Mouse (Mus musculus) liver, embryonic 16.5 days (tissue): ENCODE measurements around the gene Ccdc151. TPM values are rescaled to one million over a fixed set of nuclear protein-coding genes. Genes with fewer than 3 reads are reported as not detected.

Source experiments
- ATAC-seq: fragments of 200-750 bp; cut with Nextera tagmentation; 2 replicates; pipeline ENCODE4 v1.8.0; 2017; ENCODE audit warnings: low read depth, mild to moderate bottlenecking, moderate number of reproducible peaks, moderate library complexity
- H3K27ac ChIP-seq: fragments of 300-500 bp; sonication (generic); 2 replicates; pipeline ENCODE4 v1.5.1; 2014; ENCODE audit warnings: mild to moderate bottlenecking, low read length
- H3K27me3 ChIP-seq: fragments of 300-500 bp; sonication (generic); 2 replicates; pipeline ENCODE4 v1.6.1; 2014; ENCODE audit warnings: low read depth, low read length, mixed read lengths; ENCODE audit not compliant: control insufficient read depth, insufficient read depth
- H3K36me3 ChIP-seq: fragments of 300-500 bp; sonication (generic); 2 replicates; pipeline ENCODE4 v1.6.1; 2014; ENCODE audit warnings: mild to moderate bottlenecking; ENCODE audit not compliant: control insufficient read depth, insufficient read depth
- H3K4me1 ChIP-seq: fragments of 300-500 bp; sonication (generic); 2 replicates; pipeline ENCODE4 v1.6.1; 2014; ENCODE audit warnings: low read depth, low read length, mixed read lengths; ENCODE audit not compliant: control insufficient read depth
- H3K4me2 ChIP-seq: fragments of 300-500 bp; sonication (generic); 2 replicates; pipeline ENCODE4 v1.6.1; 2014; ENCODE audit warnings: low read depth, low read length, mixed read lengths
- H3K4me3 ChIP-seq: fragments of 300-500 bp; sonication (generic); 2 replicates; pipeline ENCODE4 v1.5.1; 2014; ENCODE audit warnings: low read depth, mild to moderate bottlenecking, low read length
- H3K9ac ChIP-seq: fragments of 300-500 bp; sonication (generic); 2 replicates; pipeline ENCODE4 v1.6.1; 2014; ENCODE audit warnings: low read depth, low read length
- H3K9me3 ChIP-seq: fragments of 300-500 bp; sonication (generic); replicated peaks from 2 replicates; pipeline ENCODE4 v1.6.1; 2016; ENCODE audit warnings: low read length; ENCODE audit not compliant: control insufficient read depth
- WGBS: fragments of 180-500 bp; shearing (Covaris S2); extraction: QIAGEN DNeasy Blood & Tissue Kit; methylation state at CpG from one replicate; pipeline ENCODE4 v1.1.7; 2014; ENCODE audit not compliant: insufficient replicate concordance; 5-methylcytosine and 5-hydroxymethylcytosine counted together
- polyA plus RNA-seq: library from polyadenylated mRNA; unstranded; fragments of >200 nt; fragmentation: Nextera tagmentation; extraction: Ambion mirVana; gene quantifications from 2 replicates; pipeline ENCODE4 v1.2.1, GENCODE M21; 2015

Gene Ccdc151
- polyA plus RNA-seq, 1 experiment from 2014 or later = 0.05 TPM

- no peak overlapping the region for H3K27ac ChIP-seq
These were observed 14.7 kb downstream of the Ccdc151 start for GRCm38 (mm10) chr9:21987592-21988342.

GRCm38 (mm10) chr9:21983911-21984310 is 18.5 kb downstream of the Ccdc151 start:
- Histone ChIP-seq H3K27ac (no peak overlapping the region), H3K9me3 (no peaks in the 10 kb centered on the region), H3K4me3 (no peak overlapping the region), H3K9ac (no peak overlapping the region), H3K4me2 (no peak overlapping the region), H3K27me3 (peaks cover 57% of the 10 kb centered on the region), H3K36me3 (no peaks in the 10 kb centered on the region), H3K4me1 (no peaks in the 10 kb centered on the region; the same call in 1 of the 2 replicates)
- no peak for ATAC-seq
- WGBS = 32% methylated on average over 3 of the region's 3 CpGs

More at GRCm38 (mm10) chr9:21987592-21988342, 14.7 kb downstream of the Ccdc151 start:
- H3K4me3 ChIP-seq = no peak overlapping the region
- no peak overlapping the region for H3K9ac ChIP-seq
- WGBS = 7% methylated on average over 36 of the region's 36 CpGs
- H3K36me3 ChIP-seq = no peaks in the 10 kb centered on the region
- H3K27me3 ChIP-seq = peaks cover 87% of the 10 kb centered on the region
- no peak overlapping the region for H3K4me2 ChIP-seq
- peaks cover 6% of the 10 kb centered on the region for H3K4me1 ChIP-seq
- ATAC-seq = no peak
- H3K9me3 ChIP-seq = no peaks in the 10 kb centered on the region

- Histone ChIP-seq H3K27me3 (peaks cover 11% of the 10 kb centered on the region), H3K4me1 (no peaks in the 10 kb centered on the region; the same call in 1 of the 2 replicates), H3K4me3 (no peak overlapping the region), H3K9ac (no peak overlapping the region), H3K4me2 (no peak overlapping the region), H3K36me3 (no peaks in the 10 kb centered on the region), H3K9me3 (no peaks in the 10 kb centered on the region), H3K27ac (no peak overlapping the region)
- 77% methylated on average over 4 of the region's 4 CpGs for WGBS
- ATAC-seq = no peak
These were observed 23.9 kb downstream of the Ccdc151 start for GRCm38 (mm10) chr9:21978398-21979128.

GRCm38 (mm10) chr9:21977972-21978371 is 24.5 kb downstream of the Ccdc151 start:
- Histone ChIP-seq H3K4me3 (no peak overlapping the region), H3K4me1 (no peaks in the 10 kb centered on the region; the same call in 1 of the 2 replicates), H3K36me3 (no peaks in the 10 kb centered on the region), H3K9me3 (no peaks in the 10 kb centered on the region), H3K9ac (no peak overlapping the region), H3K27ac (no peak overlapping the region), H3K27me3 (peaks cover 7% of the 10 kb centered on the region), H3K4me2 (no peak overlapping the region)
- ATAC-seq = no peak
- 13% methylated on average over 2 of the region's 2 CpGs for WGBS

- Histone ChIP-seq H3K9ac (no peak overlapping the region), H3K27ac (no peak overlapping the region), H3K27me3 (peaks cover 7% of the 10 kb centered on the region), H3K36me3 (no peaks in the 10 kb centered on the region), H3K9me3 (no peaks in the 10 kb centered on the region), H3K4me1 (no peaks in the 10 kb centered on the region; the same call in 1 of the 2 replicates), H3K4me3 (no peak overlapping the region), H3K4me2 (no peak overlapping the region)
- 74% methylated on average over 5 of the region's 5 CpGs for WGBS
- no peak for ATAC-seq
These were observed 25.1 kb downstream of the Ccdc151 start for GRCm38 (mm10) chr9:21977331-21977730.

GRCm38 (mm10) chr9:21976626-21977175 is 25.7 kb downstream of the Ccdc151 start:
- 78% methylated on average over 10 of the region's 10 CpGs for WGBS
- Histone ChIP-seq H3K27me3 (peaks cover 7% of the 10 kb centered on the region), H3K4me2 (no peak overlapping the region), H3K9me3 (no peaks in the 10 kb centered on the region), H3K4me1 (no peaks in the 10 kb centered on the region; the same call in 1 of the 2 replicates), H3K36me3 (no peaks in the 10 kb centered on the region), H3K4me3 (no peak overlapping the region), H3K27ac (no peak overlapping the region), H3K9ac (no peak overlapping the region)
- ATAC-seq = no peak

- no peak overlapping the region for H3K4me3 ChIP-seq
- no peak overlapping the region for H3K9ac ChIP-seq
- 75% methylated on average over 4 of the region's 4 CpGs for WGBS
- no peaks in the 10 kb centered on the region for H3K36me3 ChIP-seq
- no peaks in the 10 kb centered on the region for H3K27me3 ChIP-seq
- H3K9me3 ChIP-seq = no peaks in the 10 kb centered on the region
- no peak for ATAC-seq
- H3K4me2 ChIP-seq = no peak overlapping the region
- no peak overlapping the region for H3K27ac ChIP-seq
- peaks cover under 1% of the 10 kb centered on the region for H3K4me1 ChIP-seq
These were observed 33.1 kb downstream of the Ccdc151 start for GRCm38 (mm10) chr9:21969304-21969703.

GRCm38 (mm10) chr9:21968883-21969282 is 33.6 kb downstream of the Ccdc151 start:
- H3K36me3 ChIP-seq = no peaks in the 10 kb centered on the region
- no peaks in the 10 kb centered on the region for H3K9me3 ChIP-seq
- H3K9ac ChIP-seq = no peak overlapping the region
- ATAC-seq = no peak
- WGBS = 24% methylated on average over 6 of the region's 6 CpGs
- H3K4me3 ChIP-seq = no peak overlapping the region
- H3K27me3 ChIP-seq = no peaks in the 10 kb centered on the region
- H3K27ac ChIP-seq = no peak overlapping the region
- no peak overlapping the region for H3K4me2 ChIP-seq
- peaks cover 5% of the 10 kb centered on the region for H3K4me1 ChIP-seq
